Mouse (Mus musculus): ENCODE data around the gene Gpr137. TPM values are rescaled to one million over a fixed set of nuclear protein-coding genes. Genes with fewer than 3 reads are reported as not detected.

The Gpr137 gene
- polyA plus RNA-seq, 1 experiment from 2014 or later = 27.4 TPM

GRCm38 (mm10) chr19:6940396-6941351, 1.6 kb downstream of the Gpr137 start:
- H3K4me1 ChIP-seq (ENCODE audit: control insufficient read depth, insufficient read depth, low read length) = peaks cover 9% of the 10 kb centered on the region
- peak overlapping the region; percentile 86 for H3K9ac ChIP-seq (ENCODE audit: low read depth, low read length)
- WGBS = 22% methylated on average over 28 of the region's 29 CpGs
- H3K36me3 ChIP-seq (ENCODE audit: control insufficient read depth, insufficient read depth, low read length) = no peaks in the 10 kb centered on the region
- no peaks in the 10 kb centered on the region for H3K9me3 ChIP-seq (ENCODE audit: control insufficient read depth, low read length)
- peaks cover 5% of the 10 kb centered on the region for H3K27me3 ChIP-seq (ENCODE audit: control insufficient read depth, insufficient read depth, low read length)
- H3K4me2 ChIP-seq (replicated peaks; ENCODE audit: low read depth, low read length) = peak overlapping the region; percentile 98
- H3K4me3 ChIP-seq (ENCODE audit: low read length) = peak overlapping the region; percentile 88
- peak overlapping the region; percentile 98; the same call in 1 of the 2 replicates for H3K27ac ChIP-seq (ENCODE audit: low read depth, low read length)
- ATAC-seq (ENCODE audit: low FRiP score, low TSS enrichment) = peak; percentile 11

GRCm38 (mm10) chr19:6939106-6940002, 2.9 kb downstream of the Gpr137 start:
- Histone ChIP-seq H3K4me2 (replicated peaks; ENCODE audit: low read depth, low read length) (no peak overlapping the region), H3K27me3 (ENCODE audit: control insufficient read depth, insufficient read depth, low read length) (peaks cover 19% of the 10 kb centered on the region), H3K4me3 (ENCODE audit: low read length) (no peak overlapping the region), H3K9me3 (ENCODE audit: control insufficient read depth, low read length) (no peaks in the 10 kb centered on the region), H3K4me1 (ENCODE audit: control insufficient read depth, insufficient read depth, low read length) (peaks cover 9% of the 10 kb centered on the region), H3K27ac (ENCODE audit: low read depth, low read length) (no peak overlapping the region), H3K9ac (ENCODE audit: low read depth, low read length) (no peak overlapping the region), H3K36me3 (ENCODE audit: control insufficient read depth, insufficient read depth, low read length) (no peaks in the 10 kb centered on the region)
- ATAC-seq (ENCODE audit: low FRiP score, low TSS enrichment) = no peak
- WGBS = 89% methylated on average over 20 of the region's 20 CpGs

- peaks cover 34% of the 10 kb centered on the region for H3K27me3 ChIP-seq (ENCODE audit: control insufficient read depth, insufficient read depth, low read length)
- no peaks in the 10 kb centered on the region for H3K9me3 ChIP-seq (ENCODE audit: control insufficient read depth, low read length)
- ATAC-seq (ENCODE audit: low FRiP score, low TSS enrichment) = no peak
- no peak overlapping the region for H3K4me3 ChIP-seq (ENCODE audit: low read length)
- H3K4me2 ChIP-seq (replicated peaks; ENCODE audit: low read depth, low read length) = no peak overlapping the region
- H3K9ac ChIP-seq (ENCODE audit: low read depth, low read length) = no peak overlapping the region
- peaks cover 19% of the 10 kb centered on the region for H3K4me1 ChIP-seq (ENCODE audit: control insufficient read depth, insufficient read depth, low read length)
- H3K36me3 ChIP-seq (ENCODE audit: control insufficient read depth, insufficient read depth, low read length) = no peaks in the 10 kb centered on the region
- no peak overlapping the region for H3K27ac ChIP-seq (ENCODE audit: low read depth, low read length)
- whole genome bisulfite sequencing = 79% methylated on average over 16 of the region's 16 CpGs
Observed at GRCm38 (mm10) chr19:6937541-6938465, 4.5 kb downstream of the Gpr137 start.

- Histone ChIP-seq H3K9ac (ENCODE audit: low read depth, low read length) (no peak overlapping the region), H3K27ac (ENCODE audit: low read depth, low read length) (no peak overlapping the region), H3K4me2 (replicated peaks; ENCODE audit: low read depth, low read length) (no peak overlapping the region), H3K36me3 (ENCODE audit: control insufficient read depth, insufficient read depth, low read length) (no peaks in the 10 kb centered on the region), H3K4me3 (ENCODE audit: low read length) (no peak overlapping the region), H3K4me1 (ENCODE audit: control insufficient read depth, insufficient read depth, low read length) (peaks cover 19% of the 10 kb centered on the region), H3K9me3 (ENCODE audit: control insufficient read depth, low read length) (no peaks in the 10 kb centered on the region), H3K27me3 (ENCODE audit: control insufficient read depth, insufficient read depth, low read length) (peaks cover 49% of the 10 kb centered on the region)
- 25% methylated on average over 3 of the region's 3 CpGs for WGBS
- ATAC-seq (ENCODE audit: low FRiP score, low TSS enrichment) = no peak
Observed at GRCm38 (mm10) chr19:6936299-6936698, 6.0 kb downstream of the Gpr137 start.

- Histone ChIP-seq H3K27me3 (ENCODE audit: control insufficient read depth, insufficient read depth, low read length) (peaks cover 62% of the 10 kb centered on the region), H3K4me2 (replicated peaks; ENCODE audit: low read depth, low read length) (peak within 1 kb of the TSS; percentile 78), H3K9me3 (ENCODE audit: control insufficient read depth, low read length) (no peaks in the 10 kb centered on the region), H3K27ac (ENCODE audit: low read depth, low read length) (no peak within 1 kb of the TSS), H3K4me1 (ENCODE audit: control insufficient read depth, insufficient read depth, low read length) (peaks cover 10% of the 10 kb centered on the region), H3K4me3 (ENCODE audit: low read length) (peak within 1 kb of the TSS; percentile 41), H3K9ac (ENCODE audit: low read depth, low read length) (peak within 1 kb of the TSS; percentile 44), H3K36me3 (ENCODE audit: control insufficient read depth, insufficient read depth, low read length) (no peaks in the 10 kb centered on the region)
- no peak for ATAC-seq (ENCODE audit: low FRiP score, low TSS enrichment)
- 11% methylated on average over 23 of the region's 23 CpGs for WGBS
Observed at GRCm38 (mm10) chr19:6934195-6934977, 7.9 kb downstream of the Gpr137 start, which contains the start of gene Kcnk4. TSS of gene Kcnk4 (minus strand) at chr19:6934515.

- H3K27ac ChIP-seq (ENCODE audit: low read depth, low read length) = no peak overlapping the region
- peak; percentile 15; the same call in 1 of the 2 replicates for ATAC-seq (ENCODE audit: low FRiP score, low TSS enrichment)
- H3K4me2 ChIP-seq (replicated peaks; ENCODE audit: low read depth, low read length) = peak overlapping the region; percentile 78
- H3K9ac ChIP-seq (ENCODE audit: low read depth, low read length) = peak overlapping the region; percentile 44
- peak overlapping the region; percentile 41 for H3K4me3 ChIP-seq (ENCODE audit: low read length)
- no peaks in the 10 kb centered on the region for H3K36me3 ChIP-seq (ENCODE audit: control insufficient read depth, insufficient read depth, low read length)
- H3K4me1 ChIP-seq (ENCODE audit: control insufficient read depth, insufficient read depth, low read length) = peaks cover 10% of the 10 kb centered on the region
- WGBS = 2% methylated on average over 58 of the region's 58 CpGs
- no peaks in the 10 kb centered on the region for H3K9me3 ChIP-seq (ENCODE audit: control insufficient read depth, low read length)
- peaks cover 62% of the 10 kb centered on the region for H3K27me3 ChIP-seq (ENCODE audit: control insufficient read depth, insufficient read depth, low read length)
Observed at GRCm38 (mm10) chr19:6933436-6934194, 8.7 kb downstream of the Gpr137 start.

GRCm38 (mm10) chr19:6933102-6933435, 9.2 kb downstream of the Gpr137 start:
- H3K27me3 ChIP-seq (ENCODE audit: control insufficient read depth, insufficient read depth, low read length) = peaks cover 65% of the 10 kb centered on the region
- no peaks in the 10 kb centered on the region for H3K36me3 ChIP-seq (ENCODE audit: control insufficient read depth, insufficient read depth, low read length)
- H3K4me3 ChIP-seq (ENCODE audit: low read length) = peak overlapping the region; percentile 41
- H3K9me3 ChIP-seq (ENCODE audit: control insufficient read depth, low read length) = no peaks in the 10 kb centered on the region
- peaks cover 10% of the 10 kb centered on the region for H3K4me1 ChIP-seq (ENCODE audit: control insufficient read depth, insufficient read depth, low read length)
- no peak for ATAC-seq (ENCODE audit: low FRiP score, low TSS enrichment)
- H3K4me2 ChIP-seq (replicated peaks; ENCODE audit: low read depth, low read length) = no peak overlapping the region
- 30% methylated on average over 4 of the region's 4 CpGs for WGBS
- H3K27ac ChIP-seq (ENCODE audit: low read depth, low read length) = no peak overlapping the region
- no peak overlapping the region for H3K9ac ChIP-seq (ENCODE audit: low read depth, low read length)
